Mouse (Mus musculus) right cerebral cortex, postnatal 25 days (tissue): Measurements from ENCODE around the gene Ctrc.
A peak's percentile ranks its signal among the peaks of the same experiment; 100 is the strongest.

ENCODE experiments used
- DNase-seq: peaks from one replicate; pipeline ENCODE4 v3.0.0; 2022

Gene Ctrc

DNA sequence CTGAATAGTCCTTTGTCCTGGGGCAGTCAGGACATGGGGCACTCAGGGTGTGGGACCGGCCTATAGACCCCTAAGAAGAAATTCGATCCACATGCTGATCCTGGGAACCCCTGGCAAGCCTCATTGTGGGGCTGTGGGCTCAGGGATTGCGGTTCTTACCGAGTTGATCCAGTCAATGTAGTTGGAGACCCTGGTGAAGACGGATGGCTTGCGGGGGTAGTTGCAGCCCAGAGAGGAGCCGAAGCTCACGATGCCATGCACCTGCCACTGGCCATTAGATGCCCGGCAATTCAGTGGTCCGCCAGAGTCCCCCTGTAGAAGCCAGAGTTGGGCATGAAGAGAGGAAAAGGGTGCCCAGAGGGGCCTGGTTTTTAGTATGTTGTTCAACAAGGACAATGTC lies 28.5 kb downstream of the Ctrc start:
- no peak for DNase-seq

- no peak for DNase-seq
Measured at GRCm38 (mm10) chr4:141816776-141817655, 29.1 kb downstream of the Ctrc start.

- no peak for DNase-seq
Measured at GRCm38 (mm10) chr4:141816267-141816666, 29.9 kb downstream of the Ctrc start.

DNA sequence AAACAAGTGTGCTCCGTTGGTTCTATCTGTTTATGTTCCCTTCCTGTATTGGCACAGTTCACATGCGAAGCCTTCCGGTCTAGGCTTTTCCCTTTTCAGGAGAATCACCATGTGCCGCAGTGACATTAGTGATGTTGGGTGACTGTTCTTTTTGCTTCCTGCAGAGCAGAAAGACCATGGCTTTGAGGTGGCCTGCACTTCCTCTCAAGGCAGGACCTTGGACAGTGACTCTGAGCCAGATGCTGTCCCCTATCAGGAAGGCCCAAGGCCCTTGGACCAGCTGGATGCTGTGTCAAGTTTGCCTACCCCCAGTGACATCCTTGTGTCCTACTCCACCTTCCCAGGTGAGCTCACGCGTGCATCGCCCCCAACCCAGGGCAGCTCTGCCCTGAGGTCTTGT lies 34.8 kb downstream of the Ctrc start:
- no peak for DNase-seq

- no peak for DNase-seq
Measured at GRCm38 (mm10) chr4:141810975-141811374, 35.2 kb downstream of the Ctrc start.

DNA sequence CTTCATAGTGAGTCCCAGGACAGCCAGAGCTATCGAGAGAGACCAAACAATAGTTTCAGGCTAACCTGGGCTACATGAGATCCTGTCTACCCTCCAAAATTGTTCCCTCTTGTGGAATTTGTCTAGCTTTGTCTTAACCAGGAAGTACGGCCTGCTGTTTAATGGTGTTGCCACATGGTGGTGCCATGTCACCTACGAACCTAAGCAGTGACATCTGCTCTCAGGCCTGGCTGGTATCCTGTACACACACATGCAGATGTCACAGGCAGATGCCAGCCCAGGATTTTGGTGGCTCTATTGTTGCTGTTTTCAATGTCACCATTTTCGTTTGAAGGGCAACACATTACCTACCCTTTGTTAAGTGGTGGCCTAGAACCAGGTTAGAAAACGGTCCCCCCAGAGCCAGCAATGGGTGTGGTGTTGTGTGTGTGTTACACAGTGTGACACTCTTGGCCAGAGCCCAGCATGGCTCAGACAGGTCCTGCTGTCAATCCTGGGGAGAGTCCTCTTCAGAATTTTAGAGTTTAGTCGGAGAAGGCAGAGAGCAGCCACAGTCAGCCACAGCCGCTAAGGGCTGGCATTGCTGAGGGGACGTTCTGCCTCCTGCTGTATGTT lies 36.2 kb downstream of the Ctrc start:
- no peak for DNase-seq

DNA sequence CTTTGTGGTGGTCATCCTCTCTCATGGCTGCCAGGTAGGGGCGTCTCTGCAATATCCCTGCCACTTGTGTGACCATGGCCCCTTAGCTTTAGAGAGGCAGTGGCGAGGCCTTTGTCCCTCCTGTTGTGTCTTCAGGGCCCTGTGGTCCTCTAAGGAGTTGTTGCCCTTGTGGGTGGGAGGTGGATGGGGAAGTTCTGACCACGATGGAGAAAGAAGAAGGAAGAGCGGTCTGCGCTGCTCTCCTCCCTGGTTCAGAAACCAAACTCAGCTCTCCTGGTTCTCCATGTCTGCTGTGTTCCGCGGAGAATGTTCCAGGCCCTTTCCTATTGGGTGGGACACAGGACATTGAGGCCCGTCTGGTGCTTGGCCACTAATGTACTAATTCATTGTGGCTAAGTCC lies 40.3 kb downstream of the Ctrc start:
- DNase-seq: no peak

DNA sequence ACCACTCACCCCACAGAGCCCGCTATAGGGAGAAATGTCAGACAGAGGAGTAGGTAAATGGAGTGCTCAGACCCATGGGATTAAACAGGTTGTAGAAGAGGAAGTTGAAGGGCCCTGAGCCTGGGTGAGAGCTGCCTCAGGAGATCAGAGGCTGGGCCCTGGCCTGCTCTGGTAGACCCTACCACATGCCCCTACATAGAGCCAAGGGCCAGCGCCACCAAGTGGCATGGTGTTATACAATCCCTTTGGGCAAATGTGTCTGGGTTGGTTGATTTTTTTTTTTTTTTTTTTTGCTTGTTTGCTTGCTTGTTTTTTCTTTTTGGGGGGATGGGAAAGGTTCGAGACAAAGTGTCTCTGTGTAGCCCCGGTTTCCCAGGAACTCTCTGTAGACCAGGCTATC lies 42.1 kb downstream of the Ctrc start:
- no peak for DNase-seq

DNA sequence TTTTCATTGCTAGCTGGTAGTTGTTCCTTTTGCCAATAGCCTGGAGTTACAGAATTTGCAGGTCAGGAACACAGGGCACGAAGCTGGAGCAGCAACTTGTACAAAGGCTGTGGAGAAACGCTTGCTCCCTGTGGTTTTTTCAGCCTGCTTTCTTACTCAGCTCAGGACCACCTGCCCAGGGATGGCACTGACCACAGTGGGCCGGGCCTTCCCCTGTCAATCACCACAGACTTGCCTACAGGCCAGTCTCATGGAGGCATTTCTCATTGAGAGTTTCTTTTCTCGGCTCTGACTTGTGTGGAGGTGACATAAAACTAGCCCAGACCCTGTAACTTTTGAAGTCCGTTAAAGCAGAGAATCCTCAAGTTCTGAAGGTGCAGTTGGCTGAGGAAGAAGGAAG lies 48.6 kb downstream of the Ctrc start:
- DNase-seq: no peak

DNA sequence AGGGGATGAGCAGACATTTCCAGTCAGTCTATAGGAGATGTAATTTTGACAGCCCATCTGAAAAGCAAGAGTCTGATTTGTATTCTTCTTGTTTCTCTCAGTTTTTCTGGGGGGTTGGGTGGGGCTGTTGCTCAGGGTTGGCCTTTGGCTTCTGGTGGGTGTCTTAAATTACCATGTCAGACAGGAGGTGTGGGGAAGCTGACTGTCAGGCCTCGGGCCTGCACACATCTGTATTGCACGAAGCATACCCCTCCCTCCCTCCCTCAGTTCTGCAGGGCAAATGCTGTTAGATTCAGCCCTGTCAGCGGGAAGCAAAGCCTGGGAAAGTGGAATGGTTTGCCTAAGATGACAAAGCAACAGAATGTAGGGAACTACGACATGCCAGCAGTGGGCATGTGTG lies 49.2 kb downstream of the Ctrc start:
- no peak for DNase-seq

DNA sequence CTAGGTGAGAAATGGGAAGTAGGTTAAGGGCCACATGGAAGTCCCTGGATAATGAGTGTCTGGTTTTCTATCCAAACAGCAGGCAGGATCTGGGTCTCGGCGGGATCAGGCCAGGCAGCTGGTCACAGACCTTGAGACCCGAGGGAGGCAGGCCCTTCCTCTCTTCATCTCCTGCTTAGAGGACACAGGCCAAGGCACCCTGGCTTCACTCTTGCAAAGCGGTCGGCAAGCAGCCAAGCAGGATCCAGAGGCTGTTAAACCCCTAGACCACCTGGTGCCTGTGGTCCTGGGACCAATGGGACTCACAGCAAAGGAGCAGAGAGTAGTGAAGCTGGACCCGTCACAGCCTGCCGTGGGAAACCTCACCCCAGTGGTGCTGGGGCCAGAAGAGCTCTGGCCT lies 49.8 kb downstream of the Ctrc start:
- no peak for DNase-seq

- DNase-seq: no peak
Measured at GRCm38 (mm10) chr4:141794152-141794535, 52.0 kb downstream of the Ctrc start.

- DNase-seq: peak; percentile 95
Measured at GRCm38 (mm10) chr4:141793282-141794151, 52.6 kb downstream of the Ctrc start, which contains the start of gene Casp9. Gene Casp9 (plus strand): TSS chr4:141793612.

DNA sequence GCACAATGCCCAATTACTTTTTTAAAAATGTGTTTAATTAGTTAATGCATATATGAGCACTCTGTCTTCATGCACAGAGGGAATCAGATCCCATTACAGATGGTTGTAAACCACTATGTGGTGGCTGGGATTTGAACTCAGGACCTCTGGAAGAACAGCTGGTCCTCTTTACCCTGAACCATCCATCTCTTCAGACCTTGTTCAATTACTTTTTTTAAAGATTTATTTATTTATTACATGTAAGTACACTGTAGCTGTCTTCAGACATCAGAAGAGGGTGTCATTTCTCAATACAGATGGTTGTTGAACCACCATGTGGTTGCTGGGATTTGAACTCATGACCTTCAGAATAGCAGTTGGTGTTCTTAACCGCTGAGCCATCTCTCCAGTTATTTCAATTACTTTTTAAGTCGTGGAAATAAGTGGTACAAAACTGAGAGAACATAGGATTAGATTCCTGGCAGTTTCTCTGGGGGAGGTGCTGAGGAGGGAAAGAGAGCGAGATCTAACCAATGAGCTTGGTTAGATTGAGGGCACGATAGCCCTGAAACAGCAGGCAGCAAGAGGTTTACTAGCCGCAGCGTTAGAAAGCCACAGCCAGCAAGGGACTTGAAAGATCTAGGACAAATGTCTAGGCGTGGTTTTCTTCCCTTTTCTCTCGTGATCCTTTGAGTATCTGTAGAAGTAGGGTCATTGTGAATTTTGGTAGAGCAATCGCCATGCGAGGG lies 53.4 kb downstream of the Ctrc start:
- no peak for DNase-seq

GRCm38 (mm10) chr4:141791951-141792350 lies 54.2 kb downstream of the Ctrc start:
- no peak for DNase-seq

- no peak for DNase-seq
Measured at GRCm38 (mm10) chr4:141791486-141791885, 54.7 kb downstream of the Ctrc start.

DNA sequence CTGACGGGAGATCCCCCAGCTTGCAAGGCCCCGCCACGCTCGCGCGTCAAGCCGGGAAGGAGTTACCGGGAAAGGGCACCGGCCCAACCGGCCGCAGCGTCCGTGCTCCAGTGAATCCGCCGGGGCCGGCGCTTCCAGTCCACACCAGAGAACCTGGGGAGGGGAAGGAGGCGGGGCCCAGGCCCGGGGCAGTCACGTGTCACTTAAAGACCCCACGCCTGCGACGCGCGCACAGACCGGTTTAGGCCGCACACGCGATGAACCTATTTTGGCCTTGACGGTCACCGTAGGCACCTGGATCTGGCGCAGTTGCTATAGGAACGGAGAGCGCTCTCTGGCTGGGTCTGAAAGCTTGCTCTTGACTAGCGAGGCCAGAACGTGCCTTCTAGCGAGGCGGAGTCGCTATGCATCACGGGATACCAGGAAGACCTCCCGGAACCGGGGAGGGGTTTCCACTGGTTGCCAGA lies 55.6 kb downstream of the Ctrc start, which contains the start of gene Dnajc16:
TSS of gene Dnajc16 (minus strand) at position 408 of the 467 bp plus-strand sequence.
- DNase-seq: peak; percentile 96

DNA sequence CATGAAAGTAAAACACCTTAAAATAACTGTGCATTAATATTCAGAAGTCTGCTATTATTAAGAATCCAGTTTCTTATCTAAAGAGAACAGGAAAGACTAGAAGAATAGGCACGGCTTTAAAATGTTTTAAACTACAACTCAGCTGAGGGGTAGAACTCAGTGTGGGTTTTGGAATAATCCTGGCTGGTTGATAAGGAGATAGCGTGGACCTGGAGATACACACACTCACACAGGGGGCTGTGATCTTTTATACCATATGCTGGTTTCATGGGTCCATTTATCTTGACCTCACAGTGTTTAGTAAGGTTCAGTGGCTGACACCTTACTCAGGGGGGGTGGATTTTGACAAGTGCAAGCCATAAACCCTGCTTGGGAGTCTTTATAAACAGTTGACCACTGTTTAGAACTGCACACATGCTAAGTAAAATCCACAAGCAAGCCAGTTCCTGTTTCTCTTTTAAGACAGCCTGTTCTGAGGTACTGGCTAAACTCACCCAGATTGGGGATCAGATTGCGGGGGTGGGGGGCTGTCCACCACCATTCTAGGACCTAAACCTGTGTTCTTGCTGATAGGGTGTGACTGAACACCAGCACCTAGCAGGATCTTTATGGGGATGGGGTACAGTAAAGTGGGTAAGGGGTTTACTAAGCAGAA lies 56.5 kb downstream of the Ctrc start:
- no peak for DNase-seq

DNA sequence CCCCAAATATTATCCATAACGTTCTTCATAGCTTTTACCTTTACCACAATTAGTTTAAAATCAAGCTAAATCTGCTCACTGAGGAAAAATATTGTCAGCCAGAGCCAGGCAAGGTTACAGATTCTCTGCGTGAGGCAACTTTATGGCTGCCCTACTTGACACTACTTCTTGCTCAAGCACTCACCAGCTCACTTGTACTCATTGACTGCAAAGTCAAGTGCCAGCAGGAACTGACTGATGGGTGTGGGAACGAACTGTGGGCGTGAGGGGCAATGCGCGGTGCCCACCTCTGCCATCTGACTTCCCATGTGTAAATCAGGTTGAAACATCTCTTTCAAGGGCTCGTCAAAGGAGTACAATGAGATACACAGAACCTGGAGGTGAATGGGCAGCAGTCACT lies 58.7 kb downstream of the Ctrc start:
- no peak for DNase-seq

GRCm38 (mm10) chr4:141787046-141787445 lies 59.1 kb downstream of the Ctrc start:
- DNase-seq: no peak

GRCm38 (mm10) chr4:141786141-141786540 lies 60.0 kb downstream of the Ctrc start:
- DNase-seq: no peak

DNA sequence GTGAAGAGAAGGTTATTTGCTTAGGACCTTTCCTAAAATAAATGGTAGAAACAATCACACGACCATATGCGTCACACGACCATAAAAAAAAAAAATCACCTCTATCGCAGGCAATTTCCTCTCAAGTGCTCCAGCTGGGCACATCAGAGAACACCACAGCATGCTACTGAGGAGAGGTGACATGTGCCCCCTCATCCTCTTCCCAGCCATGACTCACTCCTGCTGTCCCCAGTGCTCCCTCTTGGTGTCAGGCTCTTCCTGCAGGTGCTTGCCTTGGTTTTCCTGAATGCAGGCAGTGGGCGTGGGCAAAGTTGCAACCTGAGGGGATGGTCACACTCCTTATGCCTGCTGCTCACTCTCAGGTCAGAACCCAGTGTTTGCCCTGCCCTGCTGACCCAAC lies 61.3 kb downstream of the Ctrc start:
- DNase-seq: no peak
